Mouse (Mus musculus) myocyte (in vitro differentiated cells): ENCODE data around the gene Camta1. TPM values are rescaled to one million over a fixed set of nuclear protein-coding genes. Genes with fewer than 3 reads are reported as not detected.
A peak's percentile ranks its signal among the peaks of the same experiment; 100 is the strongest.

Experiments used
- H3K27me3 ChIP-seq: one replicate; pipeline ENCODE4 v1.6.1; 2011; ENCODE audit not compliant: control insufficient read depth, insufficient read depth, insufficient read length
- H3K36me3 ChIP-seq: one replicate; pipeline ENCODE4 v1.6.1; 2011; ENCODE audit not compliant: control insufficient read depth, insufficient read depth
- H3K4me2 ChIP-seq: one replicate; pipeline ENCODE4 v1.6.1; 2011; ENCODE audit warnings: low read depth, control low read depth
- H3K4me3 ChIP-seq: one replicate; pipeline ENCODE4 v1.5.1; 2011; ENCODE audit warnings: mild to moderate bottlenecking, control low read depth, moderate library complexity
- H3K79me2 ChIP-seq: one replicate; pipeline ENCODE4 v1.6.1; 2011; ENCODE audit not compliant: control insufficient read depth, insufficient read depth
- H3ac ChIP-seq: one replicate; pipeline ENCODE4 v1.6.1; 2011; ENCODE audit not compliant: control insufficient read depth, insufficient read length
- CEBPB ChIP-seq: IDR thresholded peaks from 2 replicates; pipeline ENCODE4 v1.6.1; 2011; ENCODE audit warnings: mild to moderate bottlenecking, moderate library complexity; ENCODE audit not compliant: poor library complexity, insufficient read depth, severe bottlenecking
- E2F4 ChIP-seq: IDR thresholded peaks from one replicate; pipeline ENCODE4 v1.6.1; 2011; ENCODE audit warnings: mild to moderate bottlenecking, control low read depth, moderate library complexity; ENCODE audit not compliant: insufficient read depth
- MAX ChIP-seq: IDR thresholded peaks from one replicate; pipeline ENCODE4 v1.6.1; 2011; ENCODE audit warnings: low read depth, mild to moderate bottlenecking, control low read depth
- MYOD1 ChIP-seq, 3 experiments: IDR thresholded peaks; one replicate each; pipeline ENCODE4 v1.6.1; 2011; ENCODE audit warnings: control low read depth in 2 of 3, low read depth in 2 of 3, mild to moderate bottlenecking in 2 of 3, moderate library complexity in 1 of 3; ENCODE audit not compliant: insufficient read length in 2 of 3, control insufficient read depth in 1 of 3
- MYOG ChIP-seq, 3 experiments: IDR thresholded peaks; one replicate each; pipeline ENCODE4 v1.6.1; 2011; ENCODE audit warnings: control low read depth in 2 of 3, low read depth in 2 of 3, mild to moderate bottlenecking in 2 of 3; ENCODE audit not compliant: insufficient read length in 2 of 3, control insufficient read depth in 1 of 3, insufficient read depth in 1 of 3
- POLR2A ChIP-seq: IDR thresholded peaks from one replicate; pipeline ENCODE4 v1.6.1; 2011; ENCODE audit warnings: low read depth, mild to moderate bottlenecking, control low read depth, moderate library complexity; ENCODE audit not compliant: insufficient read length
- POLR2AphosphoS2 ChIP-seq: IDR thresholded peaks from one replicate; pipeline ENCODE4 v1.6.1; 2011; ENCODE audit warnings: low read depth, control low read depth; ENCODE audit not compliant: insufficient read length
- REST ChIP-seq: IDR thresholded peaks from one replicate; pipeline ENCODE4 v1.6.1; 2011; ENCODE audit warnings: mild to moderate bottlenecking, control low read depth, moderate library complexity; ENCODE audit not compliant: insufficient read depth, insufficient read length
- SRF ChIP-seq: IDR thresholded peaks from one replicate; pipeline ENCODE4 v1.6.1; 2011; ENCODE audit warnings: low read depth; ENCODE audit not compliant: control insufficient read depth, insufficient read length
- TCF12 ChIP-seq: IDR thresholded peaks from one replicate; pipeline ENCODE4 v1.6.1; 2011; ENCODE audit warnings: mild to moderate bottlenecking, control low read depth; ENCODE audit not compliant: poor library complexity, insufficient read depth, severe bottlenecking
- TCF3 ChIP-seq: IDR thresholded peaks from one replicate; pipeline ENCODE4 v1.6.1; 2011; ENCODE audit warnings: low read depth, control low read depth; ENCODE audit not compliant: insufficient read length
- USF1 ChIP-seq: IDR thresholded peaks from one replicate; pipeline ENCODE4 v1.6.1; 2011; ENCODE audit warnings: low read depth, mild to moderate bottlenecking, control low read depth, moderate library complexity
- polyA plus RNA-seq: library from polyadenylated mRNA; unstranded; fragments of >200 nt; fragmentation: generic; extraction: Trizol; gene quantifications from one replicate; pipeline ENCODE4 v1.2.1, GENCODE M21; 2012; ENCODE audit warnings: missing spikeins

Camta1 gene
- polyA plus RNA-seq, 1 experiment = 40.6 TPM

- TF ChIP-seq USF1 (no peak), REST (no peak), MYOG (IDR thresholded peaks at IDR 0.05; ENCODE audit: control insufficient read depth in 1 of 3, insufficient read depth in 1 of 3, insufficient read length in 2 of 3, low read depth in 2 of 3) (no peak), E2F4 (no peak), TCF12 (no peak), SRF (no peak), MYOD1 (IDR thresholded peaks at IDR 0.05; ENCODE audit: control insufficient read depth in 1 of 3, insufficient read length in 2 of 3, low read depth in 2 of 3) (no peak), MAX (no peak), POLR2AphosphoS2 (no peak), TCF3 (no peak), CEBPB (no peak), POLR2A (no peak)
- Histone ChIP-seq H3ac (no peak overlapping the region), H3K36me3 (no peaks in the 10 kb centered on the region), H3K27me3 (no peaks in the 10 kb centered on the region), H3K4me2 (no peak overlapping the region), H3K4me3 (no peak overlapping the region), H3K79me2 (no peaks in the 10 kb centered on the region)
These were observed 34.3 kb downstream of the Camta1 start for GRCm38 (mm10) chr4:151827356-151827755.

- H3ac ChIP-seq = no peak overlapping the region
- no peak overlapping the region for H3K4me3 ChIP-seq
- TF ChIP-seq POLR2A (no peak), TCF12 (no peak), POLR2AphosphoS2 (no peak), MYOD1 (IDR thresholded peaks at IDR 0.05; ENCODE audit: control insufficient read depth in 1 of 3, insufficient read length in 2 of 3, low read depth in 2 of 3) (peak; percentile 52 to 93 (median 71)), MYOG (IDR thresholded peaks at IDR 0.05; ENCODE audit: control insufficient read depth in 1 of 3, insufficient read depth in 1 of 3, insufficient read length in 2 of 3, low read depth in 2 of 3) (peak in 2 of 3 experiments; percentile 57 to 80), E2F4 (no peak), REST (no peak)
- H3K79me2 ChIP-seq = no peaks in the 10 kb centered on the region
- H3K36me3 ChIP-seq = no peaks in the 10 kb centered on the region
- no peaks in the 10 kb centered on the region for H3K27me3 ChIP-seq
- no peak overlapping the region for H3K4me2 ChIP-seq
These were observed 37.7 kb downstream of the Camta1 start for GRCm38 (mm10) chr4:151823963-151824362.

DNA sequence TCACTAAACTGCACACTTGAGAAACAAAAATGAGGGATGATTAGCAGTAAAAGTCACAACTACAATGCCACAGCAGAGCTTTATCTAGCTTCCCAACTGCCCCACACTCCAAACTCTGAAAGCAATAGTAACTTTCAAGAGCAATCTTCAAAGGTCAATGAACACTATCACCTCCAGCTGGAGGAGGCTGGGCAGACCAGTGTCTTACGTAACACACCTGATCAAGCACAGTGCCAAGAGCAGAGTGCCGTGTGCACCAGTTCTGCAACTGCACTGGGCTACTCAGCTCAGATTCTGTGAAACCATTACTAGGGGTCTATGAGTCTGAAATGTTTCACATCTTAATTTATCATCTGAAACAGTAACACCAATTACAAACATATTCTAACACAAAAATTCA, 38.7 kb downstream of the Camta1 start:
- H3ac ChIP-seq = no peak overlapping the region
- no peaks in the 10 kb centered on the region for H3K27me3 ChIP-seq
- H3K36me3 ChIP-seq = no peaks in the 10 kb centered on the region
- H3K79me2 ChIP-seq = no peaks in the 10 kb centered on the region
- no peak overlapping the region for H3K4me2 ChIP-seq
- H3K4me3 ChIP-seq = no peak overlapping the region
- no peak for TF ChIP-seq POLR2A
- no peak for TF ChIP-seq REST
- TF ChIP-seq CEBPB = no peak
- no peak for TF ChIP-seq MYOG (IDR thresholded peaks at IDR 0.05; ENCODE audit: control insufficient read depth in 1 of 3, insufficient read depth in 1 of 3, insufficient read length in 2 of 3, low read depth in 2 of 3)
- TF ChIP-seq USF1 = no peak
- TF ChIP-seq MAX = no peak
- no peak for TF ChIP-seq E2F4
- no peak for TF ChIP-seq SRF
- no peak for TF ChIP-seq TCF3

DNA sequence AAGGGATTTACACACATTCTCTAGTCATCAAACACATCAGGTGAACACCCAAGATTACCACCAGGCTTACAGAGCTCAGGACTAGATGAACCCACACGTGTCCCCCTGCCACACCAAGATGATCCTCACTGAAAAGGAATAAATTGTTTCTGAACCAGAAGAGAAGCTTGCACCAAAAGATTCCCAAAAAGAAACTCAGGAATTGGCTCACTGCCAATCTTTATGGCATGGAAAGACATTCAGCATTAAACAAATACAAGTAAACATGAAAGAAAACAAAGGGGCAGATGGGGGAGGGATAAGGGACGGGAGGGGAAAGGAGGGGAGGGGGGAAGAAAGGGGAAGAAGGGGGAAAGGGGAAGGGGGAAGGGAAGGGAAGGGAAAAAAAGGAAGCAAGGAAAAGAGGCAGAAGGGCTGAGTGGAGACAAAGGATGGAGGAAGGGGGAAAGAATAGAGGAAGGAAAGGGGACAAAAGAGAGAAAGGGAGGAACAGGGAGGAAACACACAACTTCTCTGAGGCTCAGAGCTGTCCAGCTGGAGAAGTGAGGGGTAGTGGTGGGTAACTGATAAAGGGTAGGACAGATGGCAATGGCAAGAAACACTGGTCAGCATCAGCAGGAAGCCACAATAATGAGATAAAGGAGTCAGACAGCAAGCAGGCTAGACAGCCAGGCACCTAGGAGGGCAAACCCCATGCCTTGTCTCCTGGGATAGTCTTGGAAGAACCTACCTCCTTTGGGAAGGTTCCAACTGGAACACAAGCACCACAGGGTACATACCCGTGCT, 43.5 kb downstream of the Camta1 start:
- Histone ChIP-seq H3K4me2 (no peak overlapping the region), H3K27me3 (no peaks in the 10 kb centered on the region), H3K79me2 (no peaks in the 10 kb centered on the region), H3K4me3 (no peak overlapping the region), H3ac (no peak overlapping the region), H3K36me3 (no peaks in the 10 kb centered on the region)
- TF ChIP-seq CEBPB (no peak), SRF (no peak), E2F4 (no peak), MYOD1 (IDR thresholded peaks at IDR 0.05; ENCODE audit: control insufficient read depth in 1 of 3, insufficient read length in 2 of 3, low read depth in 2 of 3) (no peak), TCF12 (no peak), MAX (no peak), POLR2AphosphoS2 (no peak), MYOG (IDR thresholded peaks at IDR 0.05; ENCODE audit: control insufficient read depth in 1 of 3, insufficient read depth in 1 of 3, insufficient read length in 2 of 3, low read depth in 2 of 3) (no peak), TCF3 (no peak)

DNA sequence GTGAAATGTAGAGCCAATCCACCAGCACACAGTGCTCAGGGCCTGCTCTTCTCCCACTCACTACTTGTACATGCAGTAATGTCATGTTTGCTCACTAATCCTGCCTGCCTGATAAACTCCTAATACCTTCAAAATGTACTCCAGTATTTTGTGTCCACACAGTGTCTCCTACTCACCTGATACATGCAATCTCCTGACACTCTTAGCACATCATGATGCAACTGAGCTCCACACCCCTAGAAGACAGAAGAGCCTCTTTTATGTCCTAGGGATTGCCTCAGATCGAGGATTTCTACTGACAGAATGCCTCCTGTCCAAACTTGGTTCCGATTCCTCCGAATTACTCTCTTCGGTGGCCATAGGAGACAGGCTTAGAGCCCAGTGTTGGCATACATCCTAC, 48.0 kb downstream of the Camta1 start:
- H3K27me3 ChIP-seq = no peaks in the 10 kb centered on the region
- no peak overlapping the region for H3K4me2 ChIP-seq
- no peak overlapping the region for H3K4me3 ChIP-seq
- no peak overlapping the region for H3ac ChIP-seq
- H3K79me2 ChIP-seq = no peaks in the 10 kb centered on the region
- TF ChIP-seq E2F4 (no peak), USF1 (no peak), CEBPB (peak; percentile 42; the same call in 1 of the 2 replicates), POLR2A (no peak), MAX (no peak)
- H3K36me3 ChIP-seq = no peaks in the 10 kb centered on the region
